Mouse (Mus musculus): ENCODE results near the gene Car15. TPM values are rescaled to one million over a fixed set of nuclear protein-coding genes. Genes with fewer than 3 reads are reported as not detected.

Car15 gene
- polyA plus RNA-seq, 1 experiment = 1.3 TPM

DNA sequence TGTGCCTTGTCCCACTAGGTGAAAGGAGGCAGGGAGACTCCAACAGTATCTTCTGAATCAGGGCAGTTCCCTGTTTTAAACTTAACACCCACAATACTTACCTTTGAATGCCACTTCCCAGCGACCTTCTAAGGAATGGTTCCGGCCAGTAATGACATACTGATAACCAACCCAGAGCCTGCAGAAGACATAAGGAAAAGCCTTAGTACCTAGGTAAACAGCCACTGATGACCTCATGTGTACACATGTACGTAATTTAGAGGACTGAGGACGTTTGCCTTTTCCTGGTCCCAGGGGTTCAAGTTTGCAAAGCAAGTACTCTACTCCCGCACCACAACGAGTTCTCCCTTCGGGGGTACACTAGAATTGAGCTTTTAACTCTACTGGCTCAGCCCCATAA lies 19.0 kb upstream of the Car15 start:
- no peak overlapping the region for H3K4me3 ChIP-seq (ENCODE audit: insufficient read depth, low read length)
- TF ChIP-seq CTCF (IDR thresholded peaks at IDR 0.05; ENCODE audit: low read depth, low read length) (no peak), POLR2A (IDR thresholded peaks at IDR 0.05; ENCODE audit: borderline replicate concordance, low read depth, low read length) (no peak)
- H3K27ac ChIP-seq (ENCODE audit: insufficient read depth, low read depth, low read length) = no peak overlapping the region
- H3K4me1 ChIP-seq (ENCODE audit: control insufficient read depth, insufficient read depth, low read length) = no peaks in the 10 kb centered on the region

DNA sequence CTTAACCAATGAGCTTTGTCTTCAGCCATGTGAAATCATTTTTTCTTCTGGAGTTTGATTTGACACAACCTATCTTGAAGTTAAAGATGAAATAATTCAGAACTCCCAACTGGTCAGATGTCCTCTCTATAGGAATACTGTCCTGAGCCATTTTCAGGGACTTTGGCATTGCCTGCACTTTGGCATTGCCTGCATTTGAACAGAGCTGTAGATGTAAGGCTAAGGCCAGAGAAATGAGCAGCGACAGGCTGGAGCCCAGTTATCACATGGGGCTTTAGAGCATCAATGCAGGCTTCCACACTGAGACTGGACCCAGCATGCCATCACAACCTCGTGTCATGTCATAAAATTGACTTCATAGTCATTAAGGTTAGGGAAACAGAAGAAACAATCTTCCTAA lies 15.1 kb upstream of the Car15 start:
- no peaks in the 10 kb centered on the region for H3K4me1 ChIP-seq (ENCODE audit: control insufficient read depth, insufficient read depth, low read length)
- TF ChIP-seq CTCF (IDR thresholded peaks at IDR 0.05; ENCODE audit: low read depth, low read length) (no peak), POLR2A (IDR thresholded peaks at IDR 0.05; ENCODE audit: borderline replicate concordance, low read depth, low read length) (no peak)
- H3K4me3 ChIP-seq (ENCODE audit: insufficient read depth, low read length) = no peak overlapping the region
- H3K27ac ChIP-seq (ENCODE audit: insufficient read depth, low read depth, low read length) = no peak overlapping the region

DNA sequence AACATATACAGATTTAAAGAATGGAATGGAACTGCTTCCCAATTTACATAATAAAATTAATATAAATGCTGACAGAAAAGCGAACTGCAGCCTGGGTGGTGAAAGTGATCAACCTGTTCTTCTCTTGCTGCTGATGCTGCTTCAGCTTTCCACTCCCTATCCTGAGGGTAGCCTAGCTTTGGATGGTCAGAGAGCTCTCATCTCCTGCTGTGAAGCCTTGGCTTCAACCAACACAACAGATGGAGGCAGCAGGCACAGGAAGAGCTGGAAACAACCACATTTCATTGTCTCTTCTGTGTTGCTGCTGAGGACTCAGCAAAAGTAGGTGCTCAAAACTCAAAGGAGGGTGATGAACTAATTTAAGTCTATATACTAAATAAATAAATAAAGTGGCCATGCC lies 13.7 kb upstream of the Car15 start:
- TF ChIP-seq POLR2A (IDR thresholded peaks at IDR 0.05; ENCODE audit: borderline replicate concordance, low read depth, low read length) (no peak), CTCF (IDR thresholded peaks at IDR 0.05; ENCODE audit: low read depth, low read length) (no peak)
- H3K27ac ChIP-seq (ENCODE audit: insufficient read depth, low read depth, low read length) = no peak overlapping the region
- H3K4me3 ChIP-seq (ENCODE audit: insufficient read depth, low read length) = no peak overlapping the region
- no peaks in the 10 kb centered on the region for H3K4me1 ChIP-seq (ENCODE audit: control insufficient read depth, insufficient read depth, low read length)

DNA sequence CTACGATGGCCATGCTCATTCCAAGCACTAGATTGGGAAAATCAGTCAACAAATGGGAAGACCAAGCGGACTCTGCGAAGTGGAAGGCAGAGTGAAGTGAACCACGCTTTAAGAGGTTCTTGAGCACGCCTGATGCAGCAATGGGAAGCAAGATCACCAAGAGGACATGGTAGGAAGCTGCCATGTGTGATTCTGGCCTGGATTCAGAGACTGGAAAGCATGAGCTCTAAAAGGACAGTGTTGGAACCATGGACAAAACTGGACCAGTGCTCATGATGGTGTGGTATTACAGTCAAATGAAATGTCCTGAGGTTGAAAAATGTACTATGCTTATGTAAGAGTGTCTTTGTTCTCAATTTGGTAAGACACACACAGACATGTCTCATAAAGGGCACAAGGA lies 13.2 kb upstream of the Car15 start:
- TF ChIP-seq POLR2A (IDR thresholded peaks at IDR 0.05; ENCODE audit: borderline replicate concordance, low read depth, low read length) = no peak
- no peak for TF ChIP-seq CTCF (IDR thresholded peaks at IDR 0.05; ENCODE audit: low read depth, low read length)
- no peak overlapping the region for H3K27ac ChIP-seq (ENCODE audit: insufficient read depth, low read depth, low read length)
- H3K4me3 ChIP-seq (ENCODE audit: insufficient read depth, low read length) = no peak overlapping the region
- no peaks in the 10 kb centered on the region for H3K4me1 ChIP-seq (ENCODE audit: control insufficient read depth, insufficient read depth, low read length)

DNA sequence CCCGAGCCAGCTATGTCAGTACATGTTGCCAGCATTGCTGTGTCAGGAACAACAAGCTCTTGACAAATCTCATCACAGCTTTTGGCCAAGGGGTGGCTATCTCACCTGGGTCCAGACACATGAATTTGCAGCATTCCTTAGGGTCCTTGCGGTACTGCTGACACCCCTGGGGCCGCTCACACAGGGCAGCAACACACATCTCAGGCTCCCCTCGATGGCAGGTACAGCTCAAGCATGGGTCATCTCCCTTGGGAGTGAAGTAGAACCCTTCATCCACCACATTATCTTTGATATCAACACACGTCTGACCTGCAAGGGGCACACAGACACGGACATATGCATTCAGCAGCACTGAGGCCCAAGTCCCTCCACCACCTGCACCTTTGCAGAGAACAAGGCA lies 11.3 kb upstream of the Car15 start:
- H3K27ac ChIP-seq (ENCODE audit: insufficient read depth, low read depth, low read length) = no peak overlapping the region
- TF ChIP-seq CTCF (IDR thresholded peaks at IDR 0.05; ENCODE audit: low read depth, low read length) (no peak), POLR2A (IDR thresholded peaks at IDR 0.05; ENCODE audit: borderline replicate concordance, low read depth, low read length) (no peak)
- no peak overlapping the region for H3K4me3 ChIP-seq (ENCODE audit: insufficient read depth, low read length)
- no peaks in the 10 kb centered on the region for H3K4me1 ChIP-seq (ENCODE audit: control insufficient read depth, insufficient read depth, low read length)

DNA sequence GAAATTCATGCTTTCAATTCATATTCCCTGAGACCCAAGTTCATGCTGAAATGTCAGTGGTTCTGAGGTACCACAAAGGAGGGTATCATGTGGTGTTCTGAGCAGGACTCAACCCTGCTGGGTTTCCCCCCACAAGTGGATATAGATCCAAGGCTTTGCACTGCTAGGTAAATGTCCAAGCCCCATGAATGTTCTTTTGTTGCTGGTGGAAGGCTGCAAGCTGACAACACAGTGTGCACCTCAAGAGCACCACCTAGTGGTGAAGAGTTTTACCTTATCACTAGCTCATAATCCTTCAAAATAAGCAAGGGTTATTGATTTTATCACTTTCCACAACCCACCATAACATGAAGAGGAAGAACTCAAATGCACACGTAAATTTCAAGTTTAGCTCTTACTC lies 10.8 kb upstream of the Car15 start:
- Histone ChIP-seq H3K27ac (ENCODE audit: insufficient read depth, low read depth, low read length) (no peak overlapping the region), H3K4me1 (ENCODE audit: control insufficient read depth, insufficient read depth, low read length) (no peaks in the 10 kb centered on the region), H3K4me3 (ENCODE audit: insufficient read depth, low read length) (no peak overlapping the region)
- TF ChIP-seq POLR2A (IDR thresholded peaks at IDR 0.05; ENCODE audit: borderline replicate concordance, low read depth, low read length) (no peak), CTCF (IDR thresholded peaks at IDR 0.05; ENCODE audit: low read depth, low read length) (peak; percentile 61; the same call in 1 of the 2 replicates)

DNA sequence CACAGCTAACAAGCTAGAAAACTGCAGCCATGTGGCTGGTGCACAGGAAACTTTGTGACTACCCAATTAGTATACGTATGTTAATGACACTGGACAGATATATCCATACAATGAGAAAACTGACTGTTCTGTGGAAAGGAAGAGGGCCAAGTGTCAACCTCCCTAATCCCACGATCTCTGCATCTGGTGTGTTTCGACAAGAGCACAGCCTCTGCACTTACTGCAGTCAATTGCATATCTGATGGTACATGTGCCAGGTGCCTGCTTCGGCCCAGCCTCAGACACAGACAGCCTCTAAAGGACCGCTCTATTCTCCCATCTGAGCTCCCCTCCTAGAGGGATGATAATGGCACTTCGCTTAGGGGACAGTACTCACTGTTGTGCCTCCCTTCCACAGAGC lies 10.3 kb upstream of the Car15 start:
- Histone ChIP-seq H3K4me3 (ENCODE audit: insufficient read depth, low read length) (no peak overlapping the region), H3K27ac (ENCODE audit: insufficient read depth, low read depth, low read length) (no peak overlapping the region), H3K4me1 (ENCODE audit: control insufficient read depth, insufficient read depth, low read length) (no peaks in the 10 kb centered on the region)
- TF ChIP-seq POLR2A (IDR thresholded peaks at IDR 0.05; ENCODE audit: borderline replicate concordance, low read depth, low read length) (no peak), CTCF (IDR thresholded peaks at IDR 0.05; ENCODE audit: low read depth, low read length) (no peak)

DNA sequence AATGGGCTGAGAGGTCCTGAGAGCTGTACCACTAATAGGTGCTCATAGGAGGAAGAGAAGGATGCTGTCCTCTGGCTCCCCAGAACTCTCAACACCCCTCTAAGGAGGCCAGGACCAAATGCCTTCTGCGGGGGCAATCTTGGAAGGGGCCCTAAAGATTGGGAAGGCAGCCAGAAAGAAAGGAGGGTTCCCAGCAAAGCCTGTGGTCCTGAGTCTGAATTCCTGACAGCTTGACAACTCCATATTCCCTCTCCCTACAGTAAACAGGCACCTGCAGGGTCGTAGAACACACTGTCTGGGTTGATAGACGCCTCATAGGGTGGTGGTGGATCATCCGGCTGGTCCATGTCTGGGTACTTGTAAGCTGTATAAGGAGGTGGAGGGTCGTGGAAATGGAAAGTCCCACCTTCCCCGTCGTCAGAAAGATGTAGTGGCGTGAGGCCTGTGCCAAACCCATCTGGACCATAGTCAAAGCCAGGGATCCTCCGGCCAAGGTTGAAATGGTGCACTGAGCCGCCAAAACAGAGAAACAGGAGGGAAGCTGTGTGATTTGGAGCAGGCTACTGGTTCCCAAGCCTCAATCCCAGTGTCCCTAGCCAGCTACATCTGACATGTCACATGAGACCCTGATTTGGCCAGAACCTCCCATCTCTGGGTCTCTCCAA lies 5.7 kb upstream of the Car15 start:
- Histone ChIP-seq H3K4me3 (ENCODE audit: insufficient read depth, low read length) (no peak overlapping the region), H3K4me1 (ENCODE audit: control insufficient read depth, insufficient read depth, low read length) (no peaks in the 10 kb centered on the region), H3K27ac (ENCODE audit: insufficient read depth, low read depth, low read length) (no peak overlapping the region)
- TF ChIP-seq CTCF (IDR thresholded peaks at IDR 0.05; ENCODE audit: low read depth, low read length) (no peak), POLR2A (IDR thresholded peaks at IDR 0.05; ENCODE audit: borderline replicate concordance, low read depth, low read length) (no peak)

DNA sequence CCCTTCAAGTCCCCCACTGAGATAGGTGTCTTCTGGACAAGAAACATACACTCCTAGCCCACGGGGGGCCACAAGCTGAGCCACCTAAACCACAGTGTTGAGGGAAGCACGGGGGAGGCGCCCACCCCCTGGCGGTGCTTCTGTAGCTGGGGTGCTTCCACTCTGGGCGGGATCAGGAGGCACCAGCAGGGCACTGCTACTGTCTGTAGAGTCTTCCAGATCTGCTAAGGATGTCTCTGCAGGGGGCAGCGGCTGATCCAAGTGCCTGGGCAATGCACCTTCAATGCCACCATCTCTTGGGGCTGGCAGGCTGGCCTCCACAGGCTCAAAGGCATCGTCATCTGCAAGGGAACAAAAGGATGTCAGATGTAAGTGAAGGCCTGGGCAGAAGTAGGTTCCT lies 4.3 kb upstream of the Car15 start:
- TF ChIP-seq POLR2A (IDR thresholded peaks at IDR 0.05; ENCODE audit: borderline replicate concordance, low read depth, low read length) = no peak
- no peak for TF ChIP-seq CTCF (IDR thresholded peaks at IDR 0.05; ENCODE audit: low read depth, low read length)
- Histone ChIP-seq H3K4me1 (ENCODE audit: control insufficient read depth, insufficient read depth, low read length) (no peaks in the 10 kb centered on the region), H3K4me3 (ENCODE audit: insufficient read depth, low read length) (no peak overlapping the region), H3K27ac (ENCODE audit: insufficient read depth, low read depth, low read length) (no peak overlapping the region)

DNA sequence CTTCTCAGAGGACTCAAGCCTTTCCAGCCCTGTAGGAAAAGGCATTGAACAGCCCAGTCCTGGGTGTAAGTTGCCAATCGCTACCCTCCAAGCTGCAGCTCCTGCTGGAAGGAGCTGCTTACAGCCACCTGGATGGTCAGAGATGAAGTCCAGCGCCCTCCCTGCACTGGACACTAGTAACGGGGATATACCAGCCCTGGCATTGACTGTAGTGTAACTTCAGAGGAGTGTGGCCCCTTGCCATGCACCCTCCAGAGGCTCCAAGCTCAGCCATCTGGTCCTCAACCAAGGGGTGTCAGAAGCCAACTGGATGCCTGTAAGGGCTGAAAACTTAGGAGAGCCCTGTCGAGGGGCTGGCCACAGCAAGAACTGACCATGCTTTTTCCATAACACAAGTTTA lies 1.8 kb upstream of the Car15 start:
- no peak overlapping the region for H3K4me3 ChIP-seq (ENCODE audit: insufficient read depth, low read length)
- TF ChIP-seq POLR2A (IDR thresholded peaks at IDR 0.05; ENCODE audit: borderline replicate concordance, low read depth, low read length) = no peak
- TF ChIP-seq CTCF (IDR thresholded peaks at IDR 0.05; ENCODE audit: low read depth, low read length) = no peak
- H3K4me1 ChIP-seq (ENCODE audit: control insufficient read depth, insufficient read depth, low read length) = no peaks in the 10 kb centered on the region

DNA sequence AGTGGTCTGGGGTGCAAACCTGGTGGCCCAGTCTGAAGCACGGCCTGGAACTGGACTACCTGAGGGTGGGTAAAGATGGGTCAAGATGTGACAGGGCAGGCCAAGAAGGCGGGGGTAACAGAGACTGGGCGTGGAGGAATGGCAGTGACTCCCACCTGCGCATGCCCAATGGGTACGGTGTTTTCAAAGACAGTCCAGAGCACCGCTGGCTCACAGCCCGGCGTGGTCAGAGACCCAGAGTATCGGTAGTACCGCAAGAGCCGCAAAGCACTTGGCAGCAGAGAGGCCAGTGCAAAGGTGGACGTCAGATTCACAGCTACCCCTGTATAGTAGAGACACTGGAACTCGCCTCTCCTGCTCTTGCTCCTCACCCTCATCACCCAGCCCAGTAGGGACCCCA lies 2.7 kb downstream of the Car15 start:
- Histone ChIP-seq H3K27ac (ENCODE audit: insufficient read depth, low read depth, low read length) (no peak overlapping the region), H3K4me3 (ENCODE audit: insufficient read depth, low read length) (no peak overlapping the region), H3K4me1 (ENCODE audit: control insufficient read depth, insufficient read depth, low read length) (no peaks in the 10 kb centered on the region)
- TF ChIP-seq CTCF (IDR thresholded peaks at IDR 0.05; ENCODE audit: low read depth, low read length) (no peak), POLR2A (IDR thresholded peaks at IDR 0.05; ENCODE audit: borderline replicate concordance, low read depth, low read length) (no peak)

More for the DNA sequence above, 1.8 kb upstream of the Car15 start:
- H3K27ac ChIP-seq (ENCODE audit: insufficient read depth, low read depth, low read length) = no peak overlapping the region

Measured in bone marrow macrophage, adult 2 months (primary cell).